Mouse (Mus musculus): ENCODE data around the gene Srsf1. TPM values are rescaled to one million over a fixed set of nuclear protein-coding genes. Genes with fewer than 3 reads are reported as not detected.

The Srsf1 gene
- 103 TPM for polyA plus RNA-seq (2017; shearing (Covaris generic))

GRCm38 (mm10) chr11:88046944-88047794 lies at the start of gene Srsf1:
Srsf1 (plus strand) TSS chr11:88047373.

GRCm38 (mm10) chr11:88067586-88068410 lies 20.6 kb downstream of the Srsf1 start, which contains the start of gene Vezf1:
Vezf1 (plus strand) TSS chr11:88068279.

GRCm38 (mm10) chr11:88098021-88098729 lies 51.0 kb downstream of the Srsf1 start, which contains the start of gene Cuedc1:
Cuedc1 (plus strand) TSS chr11:88098058.

Other genes with a start within 250 kb of the Srsf1 start
- not detected for gene Lpo, start 219.1 kb upstream of the Srsf1 start, polyA plus RNA-seq (2017; shearing (Covaris generic))
- 19.8 TPM for gene Mks1, start 194.2 kb upstream of the Srsf1 start, polyA plus RNA-seq (2017; shearing (Covaris generic))
- gene Epx, start 171.8 kb upstream of the Srsf1 start, polyA plus RNA-seq (2017; shearing (Covaris generic)): not detected
- not detected for gene Olfr462, start 155.1 kb upstream of the Srsf1 start, polyA plus RNA-seq (2017; shearing (Covaris generic))
- gene Olfr463, start 150.0 kb upstream of the Srsf1 start, polyA plus RNA-seq (2017; shearing (Covaris generic)): not detected
- 0.29 TPM for gene Olfr464, start 126.4 kb upstream of the Srsf1 start, polyA plus RNA-seq (2017; shearing (Covaris generic))
- 9.2 TPM for gene Dynll2, start 59.8 kb upstream of the Srsf1 start, polyA plus RNA-seq (2017; shearing (Covaris generic))
- 43.0 TPM for gene Vezf1, start 20.9 kb downstream of the Srsf1 start, polyA plus RNA-seq (2017; shearing (Covaris generic))
- 8.0 TPM for gene Cuedc1, start 50.7 kb downstream of the Srsf1 start, polyA plus RNA-seq (2017; shearing (Covaris generic))
- 93.6 TPM for gene Mrps23, start 157.0 kb downstream of the Srsf1 start, polyA plus RNA-seq (2017; shearing (Covaris generic))
- not detected for gene Ccdc182, start 246.7 kb downstream of the Srsf1 start, polyA plus RNA-seq (2017; shearing (Covaris generic))

Measured in inflammation-experienced regulatory T-cells, adult 16 weeks (primary cell).